Mouse (Mus musculus): Measurements from ENCODE around the gene Gm3893.
"Not testable (repeated sequence)": the region's sequence is repeated elsewhere in the genome, so short reads cannot be mapped to it uniquely, and the experiment has no call there.

Gm3893 gene
- long read RNA-seq, experiment 1 = 0 reads
- long read RNA-seq, experiment 2, partial matches to known transcripts = 0 of 2 reads
- long read RNA-seq, experiment 2, other reads (novel, unspliced or antisense) = 2 of 2 reads

DNA sequence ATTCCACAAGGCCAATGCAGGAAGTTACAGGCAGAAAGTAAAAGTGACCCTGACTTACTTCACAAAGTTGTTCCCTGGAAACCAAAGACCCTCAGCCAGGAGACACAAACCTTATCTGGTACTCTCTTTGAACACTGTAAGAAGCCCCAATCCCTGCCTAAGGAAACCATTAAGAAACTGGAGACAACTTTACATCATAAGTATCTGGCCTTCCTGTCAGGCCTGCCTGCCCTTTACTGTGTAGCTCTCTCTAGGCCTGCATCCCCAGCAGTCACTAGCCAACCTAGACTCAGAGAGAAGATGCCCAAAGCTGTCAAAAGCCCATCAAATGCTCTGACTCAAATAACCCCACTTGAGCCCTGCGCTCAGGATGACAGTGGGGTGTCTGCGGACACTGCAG, at the start of gene Gm3893:
Gm3893 (plus strand) TSS at position 301 of the 400 bp plus-strand sequence.
- intact Hi-C loops (cut with DNase I) = not testable (repeated sequence)

DNA sequence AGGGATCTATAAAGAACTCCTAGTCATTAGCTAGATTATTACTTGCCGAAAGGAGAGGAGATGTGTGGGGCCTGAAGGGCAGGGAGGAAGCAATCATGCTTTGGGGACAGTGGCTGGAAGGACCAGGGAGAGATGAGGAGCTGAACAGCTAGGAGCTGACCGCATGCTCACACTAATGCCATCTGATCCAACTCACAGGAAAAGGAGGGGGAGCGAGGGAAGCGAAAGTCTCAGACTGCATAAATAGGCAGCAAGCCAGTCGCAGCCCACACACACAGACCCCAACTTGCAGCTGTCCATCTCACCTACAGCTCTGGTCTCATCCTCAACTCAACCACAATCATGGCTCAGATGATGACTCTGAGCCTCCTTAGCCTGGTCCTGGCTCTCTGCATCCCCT, 23.5 kb downstream of the Gm3893 start, which contains the start of gene Gm13304:
Gm13304 (plus strand) TSS at position 301 of the 400 bp plus-strand sequence.
- intact Hi-C loops (cut with DNase I) = not testable (repeated sequence)
